Mouse (Mus musculus) small intestine, adult 2 months (tissue): Measurements from ENCODE around the gene Ikzf3.

Experiments
- CTCF ChIP-seq: fragments of 200-500 bp; IDR thresholded peaks from 2 replicates; pipeline ENCODE4 v1.5.1; 2012; ENCODE audit warnings: low read depth, mild to moderate bottlenecking, control low read depth, inconsistent platforms, low read length, moderate library complexity, mixed read lengths; ENCODE audit not compliant: insufficient replicate concordance, insufficient read length; ENCODE audit errors: extremely low read depth
- POLR2A ChIP-seq: fragments of 200-500 bp; IDR thresholded peaks from 2 replicates; pipeline ENCODE4 v1.6.1; 2012; ENCODE audit warnings: low read depth, mild to moderate bottlenecking, control low read depth, inconsistent platforms, low read length, moderate library complexity

GRCm38 (mm10) chr11:98463911-98464310, 81.9 kb downstream of the Ikzf3 start:
- TF ChIP-seq POLR2A (no peak), CTCF (no peak)
